Comparison of ENCODE assay signal across 19 mouse cellular contexts in the genomic region with DNA sequence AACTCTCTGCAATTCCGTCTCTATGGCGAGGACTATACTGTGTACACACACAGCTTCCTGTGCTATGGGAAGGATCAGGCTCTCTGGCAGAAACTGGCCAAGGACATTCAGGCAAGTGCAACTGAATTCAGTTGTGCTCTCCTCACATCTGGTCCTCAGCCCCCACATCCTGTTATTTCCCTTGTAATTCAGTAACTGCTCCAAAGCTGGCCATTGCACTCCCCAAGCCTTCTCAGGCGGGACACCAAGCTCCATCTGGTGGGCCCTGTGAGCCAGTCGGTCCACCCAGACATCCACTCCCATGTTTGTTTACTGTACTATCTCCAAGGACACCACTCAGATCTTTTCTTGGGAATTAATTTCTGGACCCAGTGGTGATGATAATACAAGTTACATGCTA. TPM values are rescaled to one million over a fixed set of nuclear protein-coding genes. Genes with fewer than 3 reads are reported as not detected.
DNase-seq lines count a peak whose midpoint lies in the region; ATAC-seq lines count a peak whose summit lies in the region.
"Had no signal": no experiment of that assay in that cellular context is flagged by ENCODE, and none has a peak within 500 bp of the region (broad histone marks: within the 10 kb centered on the region; RNA-seq: fewer than 3 reads in every experiment).

No protein-coding gene starts in this region.

- H3K9ac ChIP-seq in heart, embryonic 11.5 days (ENCODE audit: low read depth, low read length): no peak overlapping the region
- H3K9ac ChIP-seq: heart, embryonic 13.5 days; neural tube, embryonic 13.5 days had no signal

- peak; percentile 98 for DNase-seq in heart, adult 11 months
- DNase-seq in ovary, adult 18-20 months (ENCODE audit: low spot score): peak; percentile 15
- no peak for DNase-seq in ovary, postnatal 10 days (ENCODE audit: low spot score)
- peak; percentile 53 for DNase-seq in heart, postnatal 25 days (ENCODE audit: low spot score)
- peak; percentile 41 for DNase-seq in testis, postnatal 14 days (ENCODE audit: low spot score)
- DNase-seq in spleen, adult 18-20 months: no peak
- DNase-seq in adrenal gland, postnatal 14 days: no peak
- DNase-seq: cerebellum, adult 8-10 months; right cerebral cortex, postnatal 4 days; thymus, adult 2 months had no signal

- intact Hi-C loops in heart, postnatal 25 days (cut with DNase I): loop anchor here (10.0 kb wide), 1 partner anchor 361 kb away; no protein-coding TSS in a partner anchor

- no peak overlapping the region for H3K4me3 ChIP-seq in heart, embryonic 11.5 days (ENCODE audit: low read depth, low read length)
- H3K4me3 ChIP-seq: heart, embryonic 13.5 days; neural tube, embryonic 13.5 days had no signal

- no peak for ATAC-seq in heart, embryonic 11.5 days (replicated peaks; ENCODE audit: insufficient number of reproducible peaks, low FRiP score, low TSS enrichment)
- ATAC-seq: activated CD4-positive, CD25-positive, alpha-beta regulatory T cell, adult 4 months; forebrain, embryonic 14.5 days; inflammation-experienced regulatory T-cells, adult 6 months; midbrain, embryonic 16.5 days had no signal

- no peak overlapping the region for H3K27ac ChIP-seq in heart, embryonic 11.5 days (ENCODE audit: low read depth, low read length)
- H3K27ac ChIP-seq: heart, embryonic 13.5 days; macrophage; neural tube, embryonic 13.5 days had no signal

- no peaks in the 10 kb centered on the region for H3K9me3 ChIP-seq in heart, embryonic 11.5 days (replicated peaks; ENCODE audit: control insufficient read depth, low read length)
- H3K9me3 ChIP-seq: G1E; heart, embryonic 13.5 days; neural tube, embryonic 13.5 days had no signal

- no peaks in the 10 kb centered on the region for H3K4me1 ChIP-seq in heart, embryonic 11.5 days (ENCODE audit: control insufficient read depth, insufficient read depth, low read length)
- H3K4me1 ChIP-seq: neural tube, embryonic 13.5 days had no signal

- H3K36me3 ChIP-seq in heart, embryonic 11.5 days (ENCODE audit: control insufficient read depth, insufficient read depth, low read length): no peaks in the 10 kb centered on the region
- H3K36me3 ChIP-seq: G1E; heart, embryonic 13.5 days; neural tube, embryonic 13.5 days had no signal

- no peaks in the 10 kb centered on the region for H3K27me3 ChIP-seq in heart, embryonic 11.5 days (ENCODE audit: control insufficient read depth, insufficient read depth, low read length)
- H3K27me3 ChIP-seq: heart, embryonic 13.5 days; neural tube, embryonic 13.5 days had no signal

- WGBS in heart, embryonic 11.5 days (ENCODE audit: insufficient replicate concordance): 72% methylated on average over 4 of the region's 4 CpGs

- no peak overlapping the region for H3K4me2 ChIP-seq in heart, embryonic 11.5 days
- H3K4me2 ChIP-seq: heart, embryonic 13.5 days; neural tube, embryonic 13.5 days had no signal

RNA-seq across cellular contexts. Expression of gene Cc2d2b, which starts 22.4 kb away (rescaled TPM):
- polyA plus RNA-seq in heart, embryonic 11.5 days (2014; fragmentation: Nextera tagmentation; extraction: Ambion mirVana): 0.57 TPM in 1 of 2 replicates, not detected in the other
- not detected for total RNA-seq in heart, postnatal 25 days (2021)
- total RNA-seq in adrenal gland, postnatal 14 days (2021): 0.30 TPM in 1 of 2 replicates, not detected in the other
- polyA plus RNA-seq: macrophage; neural tube, embryonic 13.5 days; thymus, adult 2 months had no signal

Comparison
In these comparisons a context has a peak if more than half of its experiments do, and no peak if none do; other contexts are left out.
1. DNase-seq: peak in heart, adult 11 months (single experiment), ovary, adult 18-20 months (single experiment), heart, postnatal 25 days (single experiment) and testis, postnatal 14 days (single experiment); none in ovary, postnatal 10 days (single experiment), spleen, adult 18-20 months (0 of 2) and adrenal gland, postnatal 14 days (single experiment).